Mouse (Mus musculus) CD4-positive, CD25-positive, alpha-beta regulatory T cell, adult 2 months (primary cell): ENCODE data around the gene Farp1.
A peak's percentile ranks its signal among the peaks of the same experiment; 100 is the strongest.
"Not testable (repeated sequence)": the region's sequence is repeated elsewhere in the genome, so short reads cannot be mapped to it uniquely, and the experiment has no call there.

ENCODE experiments used
- DNase-seq: peaks from one replicate; pipeline ENCODE4 v3.0.0-alpha.2; 2012; ENCODE audit warnings: low read depth, low spot score

The Farp1 gene

GRCm38 (mm10) chr14:121104760-121105329, 69.8 kb downstream of the Farp1 start:
- DNase-seq: no peak

GRCm38 (mm10) chr14:121106906-121107305, 71.9 kb downstream of the Farp1 start:
- DNase-seq: no peak

GRCm38 (mm10) chr14:121107707-121108285, 72.8 kb downstream of the Farp1 start:
- peak; percentile 42 for DNase-seq

GRCm38 (mm10) chr14:121108439-121109115, 73.6 kb downstream of the Farp1 start:
- DNase-seq: no peak

GRCm38 (mm10) chr14:121109116-121109504, 74.1 kb downstream of the Farp1 start:
- DNase-seq: no peak

GRCm38 (mm10) chr14:121110492-121111267, 75.7 kb downstream of the Farp1 start:
- no peak for DNase-seq

- DNase-seq: no peak
Observed at GRCm38 (mm10) chr14:121112061-121112460, 77.1 kb downstream of the Farp1 start.

GRCm38 (mm10) chr14:121113785-121114184, 78.8 kb downstream of the Farp1 start:
- DNase-seq: no peak

GRCm38 (mm10) chr14:121116696-121117095, 81.7 kb downstream of the Farp1 start:
- DNase-seq: no peak

- no peak for DNase-seq
Observed at GRCm38 (mm10) chr14:121118860-121119259, 83.9 kb downstream of the Farp1 start.

GRCm38 (mm10) chr14:121121664-121122063, 86.7 kb downstream of the Farp1 start:
- no peak for DNase-seq

- DNase-seq: no peak
Observed at GRCm38 (mm10) chr14:121122852-121123251, 87.9 kb downstream of the Farp1 start.

GRCm38 (mm10) chr14:121124409-121125010, 89.5 kb downstream of the Farp1 start:
- DNase-seq: no peak

- DNase-seq: no peak
Observed at GRCm38 (mm10) chr14:121125651-121126050, 90.7 kb downstream of the Farp1 start.

- DNase-seq: no peak
Observed at GRCm38 (mm10) chr14:121126291-121126690, 91.3 kb downstream of the Farp1 start.

- no peak for DNase-seq
Observed at GRCm38 (mm10) chr14:121128858-121129800, 94.1 kb downstream of the Farp1 start.

- not testable (repeated sequence) for DNase-seq
Observed at GRCm38 (mm10) chr14:121130351-121130750, 95.4 kb downstream of the Farp1 start.

GRCm38 (mm10) chr14:121134414-121134813, 99.4 kb downstream of the Farp1 start:
- DNase-seq: no peak

- DNase-seq: no peak
Observed at GRCm38 (mm10) chr14:121143831-121144455, 108.9 kb downstream of the Farp1 start.

- no peak for DNase-seq
Observed at GRCm38 (mm10) chr14:121144496-121144895, 109.5 kb downstream of the Farp1 start.
